Mouse (Mus musculus) spleen, adult 2 months (tissue): Measurements from ENCODE around the gene Meis2. TPM values are rescaled to one million over a fixed set of nuclear protein-coding genes. Genes with fewer than 3 reads are reported as not detected.

Experiments used
- DNase-seq, 2 experiments: peaks; one replicate each; pipeline versions ENCODE4 v3.0.0 to v3.0.0-alpha.2; 2012 to 2021; ENCODE audit warnings: low spot score in 2 of 2, low read depth in 1 of 2
- H3K27ac ChIP-seq: fragments of 200-500 bp; 2 replicates; pipeline ENCODE4 v1.5.1; 2012; ENCODE audit warnings: low read length, inconsistent platforms; ENCODE audit not compliant: insufficient read depth
- H3K27me3 ChIP-seq: fragments of 200-500 bp; 2 replicates; pipeline ENCODE4 v1.6.1; 2012; ENCODE audit warnings: mild to moderate bottlenecking, moderate library complexity, low read length, inconsistent platforms; ENCODE audit not compliant: control insufficient read depth, insufficient read depth
- H3K36me3 ChIP-seq: fragments of 200-500 bp; 2 replicates; pipeline ENCODE4 v1.6.1; 2012; ENCODE audit warnings: mild to moderate bottlenecking, low read length, inconsistent platforms; ENCODE audit not compliant: control insufficient read depth, insufficient read depth
- H3K4me1 ChIP-seq: fragments of 200-500 bp; 2 replicates; pipeline ENCODE4 v1.6.1; 2011; ENCODE audit warnings: inconsistent platforms; ENCODE audit not compliant: control insufficient read depth, insufficient read depth, insufficient read length
- H3K4me3 ChIP-seq: fragments of 200-500 bp; 2 replicates; pipeline ENCODE4 v1.5.1; 2011; ENCODE audit warnings: mild to moderate bottlenecking, inconsistent platforms; ENCODE audit not compliant: insufficient read depth, insufficient read length; ENCODE audit errors: extremely low read depth
- CTCF ChIP-seq: fragments of 200-500 bp; IDR thresholded peaks from 2 replicates; pipeline ENCODE4 v1.5.1; 2011; ENCODE audit warnings: mild to moderate bottlenecking, inconsistent platforms; ENCODE audit not compliant: insufficient read depth, insufficient read length, insufficient replicate concordance; ENCODE audit errors: extremely low read depth
- POLR2A ChIP-seq: fragments of 200-500 bp; IDR thresholded peaks from 2 replicates; pipeline ENCODE4 v1.6.1; 2011; ENCODE audit warnings: low read depth, low read length, inconsistent platforms
- WGBS: fragments of 180-500 bp; shearing (Covaris S2); methylation state at CpG from one replicate; pipeline ENCODE4 v1.1.7; 2018; 5-methylcytosine and 5-hydroxymethylcytosine counted together
- polyA plus RNA-seq: library from polyadenylated mRNA; depleted of rRNA; stranded (reverse); fragments of >200 nt; gene quantifications from 2 replicates; pipeline ENCODE4 v1.2.3, GENCODE M21; 2012

Meis2 gene
- polyA plus RNA-seq, 1 experiment, result 3.2 TPM

GRCm38 (mm10) chr2:116002354-116002753 is 63.3 kb downstream of the Meis2 start:
- DNase-seq, result no peak
- Histone ChIP-seq H3K27ac (no peak overlapping the region), H3K4me1 (no peaks in the 10 kb centered on the region), H3K36me3 (no peaks in the 10 kb centered on the region), H3K4me3 (no peak overlapping the region), H3K27me3 (no peaks in the 10 kb centered on the region)
- WGBS, result 87% methylated on average over 6 of the region's 6 CpGs
- TF ChIP-seq CTCF (no peak), POLR2A (no peak)

- no peaks in the 10 kb centered on the region for H3K4me1 ChIP-seq
- no peak overlapping the region for H3K27ac ChIP-seq
- H3K36me3 ChIP-seq, result no peaks in the 10 kb centered on the region
- 81% methylated on average over 6 of the region's 6 CpGs for WGBS
- no peak for DNase-seq
- TF ChIP-seq POLR2A (no peak), CTCF (no peak)
- H3K4me3 ChIP-seq, result no peak overlapping the region
- no peaks in the 10 kb centered on the region for H3K27me3 ChIP-seq
Measured at GRCm38 (mm10) chr2:116001352-116002138, 64.1 kb downstream of the Meis2 start.

- Histone ChIP-seq H3K27me3 (no peaks in the 10 kb centered on the region), H3K27ac (no peak overlapping the region), H3K36me3 (no peaks in the 10 kb centered on the region), H3K4me1 (no peaks in the 10 kb centered on the region), H3K4me3 (no peak overlapping the region)
- no peak for DNase-seq
- TF ChIP-seq CTCF (no peak), POLR2A (no peak)
- WGBS, result 91% methylated on average over 5 of the region's 5 CpGs
Measured at GRCm38 (mm10) chr2:116000514-116000913, 65.1 kb downstream of the Meis2 start.

- no peaks in the 10 kb centered on the region for H3K36me3 ChIP-seq
- WGBS, result 83% methylated on average over 5 of the region's 5 CpGs
- H3K4me1 ChIP-seq, result no peaks in the 10 kb centered on the region
- H3K27me3 ChIP-seq, result no peaks in the 10 kb centered on the region
- no peak for DNase-seq
- TF ChIP-seq POLR2A (no peak), CTCF (no peak)
- H3K27ac ChIP-seq, result no peak overlapping the region
- H3K4me3 ChIP-seq, result no peak overlapping the region
Measured at GRCm38 (mm10) chr2:115998802-115999201, 66.8 kb downstream of the Meis2 start.

GRCm38 (mm10) chr2:115996438-115996837 is 69.2 kb downstream of the Meis2 start:
- Histone ChIP-seq H3K27ac (no peak overlapping the region), H3K27me3 (no peaks in the 10 kb centered on the region), H3K4me3 (no peak overlapping the region), H3K4me1 (no peaks in the 10 kb centered on the region), H3K36me3 (no peaks in the 10 kb centered on the region)
- DNase-seq, result no peak
- WGBS, result 82% methylated on average over 2 of the region's 2 CpGs
- TF ChIP-seq CTCF (no peak), POLR2A (no peak)

GRCm38 (mm10) chr2:115993877-115994276 is 71.8 kb downstream of the Meis2 start:
- H3K27ac ChIP-seq, result no peak overlapping the region
- TF ChIP-seq CTCF (no peak), POLR2A (no peak)
- H3K4me1 ChIP-seq, result no peaks in the 10 kb centered on the region
- no peak for DNase-seq
- H3K4me3 ChIP-seq, result no peak overlapping the region
- WGBS, result 85% methylated on average over 4 of the region's 4 CpGs
- no peaks in the 10 kb centered on the region for H3K27me3 ChIP-seq
- H3K36me3 ChIP-seq, result no peaks in the 10 kb centered on the region

- Histone ChIP-seq H3K36me3 (no peaks in the 10 kb centered on the region), H3K27me3 (no peaks in the 10 kb centered on the region), H3K4me3 (no peak overlapping the region), H3K27ac (no peak overlapping the region), H3K4me1 (no peaks in the 10 kb centered on the region)
- no peak for DNase-seq
- 84% methylated on average over 6 of the region's 6 CpGs for WGBS
- no peak for TF ChIP-seq CTCF
- TF ChIP-seq POLR2A, result no peak
Measured at GRCm38 (mm10) chr2:115989249-115989648, 76.4 kb downstream of the Meis2 start.
